Mouse (Mus musculus) lung, postnatal 0 days (tissue): ENCODE results near the gene Kpna4. TPM values are rescaled to one million over a fixed set of nuclear protein-coding genes. Genes with fewer than 3 reads are reported as not detected.

Source experiments
- ATAC-seq: fragments of 200-750 bp; cut with Nextera tagmentation; 2 replicates; pipeline ENCODE4 v1.8.0; 2017; ENCODE audit warnings: moderate library complexity
- DNase-seq: peaks from one replicate; pipeline ENCODE4 v3.0.0-alpha.2; 2016; ENCODE audit warnings: low spot score
- H3K27ac ChIP-seq: fragments of 300-500 bp; sonication (generic); 2 replicates; pipeline ENCODE4 v1.5.1; 2014; ENCODE audit warnings: antibody characterized with exemption, mild to moderate bottlenecking, low read length, mixed read lengths
- H3K27me3 ChIP-seq: fragments of 300-500 bp; sonication (generic); replicated peaks from 2 replicates; pipeline ENCODE4 v1.6.1; 2014; ENCODE audit warnings: low read length, mixed read lengths; ENCODE audit not compliant: insufficient read depth
- H3K36me3 ChIP-seq: fragments of 300-500 bp; sonication (generic); 2 replicates; pipeline ENCODE4 v1.6.1; 2014; ENCODE audit warnings: low read length, mixed read lengths; ENCODE audit not compliant: insufficient read depth
- H3K4me1 ChIP-seq: fragments of 300-500 bp; sonication (generic); 2 replicates; pipeline ENCODE4 v1.6.1; 2014; ENCODE audit warnings: antibody characterized with exemption, low read depth, low read length, mixed read lengths; ENCODE audit not compliant: insufficient read depth
- H3K4me2 ChIP-seq: fragments of 300-500 bp; sonication (generic); replicated peaks from 2 replicates; pipeline ENCODE4 v1.6.1; 2014; ENCODE audit warnings: low read depth, mild to moderate bottlenecking, low read length, moderate library complexity, mixed read lengths
- H3K4me3 ChIP-seq: fragments of 300-500 bp; sonication (generic); 2 replicates; pipeline ENCODE4 v1.5.1; 2014; ENCODE audit warnings: low read depth, low read length
- H3K9ac ChIP-seq: fragments of 300-500 bp; sonication (generic); replicated peaks from 2 replicates; pipeline ENCODE4 v1.6.1; 2014; ENCODE audit warnings: low read depth, mild to moderate bottlenecking
- H3K9me3 ChIP-seq: fragments of 300-500 bp; sonication (generic); 2 replicates; pipeline ENCODE4 v1.6.1; 2016; ENCODE audit warnings: low read length, mixed read lengths
- CTCF ChIP-seq: IDR thresholded peaks from 2 replicates; pipeline ENCODE4 v1.5.1; 2016; ENCODE audit warnings: antibody characterized with exemption, mild to moderate bottlenecking
- EP300 ChIP-seq: IDR thresholded peaks from 2 replicates; pipeline ENCODE4 v1.6.1; 2016; ENCODE audit warnings: antibody characterized with exemption, mild to moderate bottlenecking, control low read depth
- WGBS: fragments of 180-500 bp; shearing (Covaris S2); extraction: QIAGEN DNeasy Blood & Tissue Kit; methylation state at CpG from one replicate; pipeline ENCODE4 v1.1.7; 2014; 5-methylcytosine and 5-hydroxymethylcytosine counted together
- polyA plus RNA-seq: library from polyadenylated mRNA; unstranded; fragments of >200 nt; fragmentation: Nextera tagmentation; extraction: Ambion mirVana; gene quantifications from 2 replicates; pipeline ENCODE4 v1.2.1, GENCODE M21; 2015

The Kpna4 gene
- 24.3 and 34.4 TPM in 2 replicates for polyA plus RNA-seq

DNA sequence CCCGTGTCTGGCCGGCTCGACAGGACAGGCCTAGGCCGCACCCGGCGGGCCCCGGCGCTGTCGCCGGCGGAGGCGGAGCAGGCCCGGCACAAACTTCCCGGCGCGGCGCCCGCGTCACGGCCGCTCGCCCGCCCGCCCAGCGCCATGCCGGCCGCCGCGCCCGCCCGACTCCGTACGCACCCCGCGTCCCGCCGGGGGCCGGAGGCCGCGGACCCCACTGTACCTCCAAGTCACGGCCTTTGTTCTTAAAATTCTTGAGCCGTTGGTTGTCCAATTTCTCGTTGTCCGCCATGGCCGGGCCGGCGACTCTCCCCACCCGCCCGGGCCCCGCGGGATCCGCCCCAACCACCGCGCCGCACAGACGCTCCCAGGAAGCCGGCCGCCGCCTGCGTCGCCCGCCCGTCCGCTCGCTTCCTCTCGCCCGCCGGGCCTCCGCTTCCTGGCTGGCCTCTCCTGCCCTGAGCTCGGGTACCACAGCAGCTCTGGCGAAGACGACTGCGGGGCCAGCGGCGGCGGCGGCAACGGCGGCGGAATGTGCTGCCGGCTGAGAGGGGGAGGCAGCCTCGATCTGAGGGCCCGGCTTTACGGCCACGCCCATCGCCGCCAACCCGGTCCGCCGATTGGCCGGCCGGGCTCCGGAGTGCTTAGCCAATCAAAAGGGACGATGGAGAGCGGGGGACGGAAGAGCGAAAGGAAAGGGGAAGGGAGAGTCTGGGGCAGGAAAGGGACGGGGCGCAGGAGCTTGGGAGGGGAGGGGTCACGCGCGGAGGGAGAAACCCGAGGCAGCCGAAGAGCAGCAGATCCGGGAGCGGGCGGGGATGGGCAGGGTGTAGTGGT lies at the start of gene Kpna4:
Gene Kpna4, minus strand, starts transcription at position 605 of the 837 bp plus-strand sequence.
- Histone ChIP-seq H3K4me3 (peak within 1 kb of the TSS; percentile 94), H3K27me3 (no peaks in the 10 kb centered on the region), H3K4me2 (peak within 1 kb of the TSS; percentile 73), H3K36me3 (no peaks in the 10 kb centered on the region), H3K27ac (peak within 1 kb of the TSS; percentile 99), H3K9ac (peak within 1 kb of the TSS; percentile 95), H3K9me3 (no peaks in the 10 kb centered on the region), H3K4me1 (no peaks in the 10 kb centered on the region)
- under 1% methylated on average over 52 of the region's 107 CpGs for WGBS
- peak; percentile 97 for ATAC-seq
- peak; percentile 99 for DNase-seq
- TF ChIP-seq CTCF = no peak
- TF ChIP-seq EP300 = 0 out of 2 replicates have a peak, but pooled peaks have one; percentile 26

- 19% methylated on average over 1 of the region's 1 CpGs for WGBS
- H3K4me2 ChIP-seq = no peak overlapping the region
- no peak for DNase-seq
- H3K9me3 ChIP-seq = no peaks in the 10 kb centered on the region
- H3K27me3 ChIP-seq = no peaks in the 10 kb centered on the region
- no peak overlapping the region for H3K9ac ChIP-seq
- no peaks in the 10 kb centered on the region for H3K36me3 ChIP-seq
- H3K4me3 ChIP-seq = no peak overlapping the region
- no peak for ATAC-seq
- no peak overlapping the region for H3K27ac ChIP-seq
- H3K4me1 ChIP-seq = no peaks in the 10 kb centered on the region
- TF ChIP-seq EP300 = no peak
- TF ChIP-seq CTCF = no peak
These were observed 48.3 kb upstream of the Kpna4 start for GRCm38 (mm10) chr3:69175229-69175628.

GRCm38 (mm10) chr3:69171123-69171522 lies 44.2 kb upstream of the Kpna4 start:
- Histone ChIP-seq H3K4me2 (no peak overlapping the region), H3K9me3 (no peaks in the 10 kb centered on the region), H3K36me3 (no peaks in the 10 kb centered on the region), H3K4me1 (no peaks in the 10 kb centered on the region), H3K27me3 (no peaks in the 10 kb centered on the region), H3K27ac (no peak overlapping the region), H3K4me3 (no peak overlapping the region), H3K9ac (no peak overlapping the region)
- 54% methylated on average over 4 of the region's 4 CpGs for WGBS
- ATAC-seq = no peak
- DNase-seq = no peak
- TF ChIP-seq CTCF (no peak), EP300 (no peak)

GRCm38 (mm10) chr3:69169796-69170195 lies 42.9 kb upstream of the Kpna4 start:
- H3K27me3 ChIP-seq = no peaks in the 10 kb centered on the region
- H3K4me1 ChIP-seq = no peaks in the 10 kb centered on the region
- no peak overlapping the region for H3K4me3 ChIP-seq
- no peak overlapping the region for H3K9ac ChIP-seq
- H3K4me2 ChIP-seq = no peak overlapping the region
- ATAC-seq = no peak
- no peak for TF ChIP-seq CTCF
- no peak for TF ChIP-seq EP300
- WGBS = 66% methylated on average over 5 of the region's 5 CpGs
- H3K36me3 ChIP-seq = no peaks in the 10 kb centered on the region
- no peaks in the 10 kb centered on the region for H3K9me3 ChIP-seq
- no peak for DNase-seq
- H3K27ac ChIP-seq = no peak overlapping the region

- TF ChIP-seq CTCF = no peak
- TF ChIP-seq EP300 = no peak
These were observed 41.8 kb upstream of the Kpna4 start for GRCm38 (mm10) chr3:69168724-69169123.

GRCm38 (mm10) chr3:69163057-69163456 lies 36.1 kb upstream of the Kpna4 start:
- Histone ChIP-seq H3K27ac (no peak overlapping the region), H3K27me3 (no peaks in the 10 kb centered on the region), H3K4me3 (no peak overlapping the region), H3K4me1 (no peaks in the 10 kb centered on the region), H3K36me3 (no peaks in the 10 kb centered on the region), H3K9me3 (no peaks in the 10 kb centered on the region), H3K9ac (no peak overlapping the region), H3K4me2 (no peak overlapping the region)
- TF ChIP-seq CTCF = no peak
- TF ChIP-seq EP300 = no peak
- DNase-seq (no peak), ATAC-seq (no peak)
- 66% methylated on average over 6 of the region's 6 CpGs for WGBS

More at GRCm38 (mm10) chr3:69168724-69169123, 41.8 kb upstream of the Kpna4 start:
- ATAC-seq = no peak
- no peak for DNase-seq
- no peaks in the 10 kb centered on the region for H3K27me3 ChIP-seq
- WGBS = 82% methylated on average over 9 of the region's 9 CpGs
- no peaks in the 10 kb centered on the region for H3K9me3 ChIP-seq
- H3K4me2 ChIP-seq = no peak overlapping the region
- H3K4me1 ChIP-seq = no peaks in the 10 kb centered on the region
- no peaks in the 10 kb centered on the region for H3K36me3 ChIP-seq
- H3K9ac ChIP-seq = no peak overlapping the region
- H3K27ac ChIP-seq = no peak overlapping the region
- H3K4me3 ChIP-seq = no peak overlapping the region
